Mouse (Mus musculus) cerebellum, adult 2 months (tissue): ENCODE measurements around the gene Acot11. TPM values are rescaled to one million over a fixed set of nuclear protein-coding genes. Genes with fewer than 3 reads are reported as not detected.
"Not testable (repeated sequence)": the region's sequence is repeated elsewhere in the genome, so short reads cannot be mapped to it uniquely, and the experiment has no call there.

Experiments used
- DNase-seq, 2 experiments: peaks; one replicate each; pipeline ENCODE4 v3.0.0; 2021
- H3K27ac ChIP-seq: fragments of 200-500 bp; 2 replicates; pipeline ENCODE4 v1.5.1; 2012; ENCODE audit warnings: low read length, control low read depth, inconsistent platforms; ENCODE audit not compliant: insufficient read depth
- H3K27me3 ChIP-seq: fragments of 200-500 bp; 2 replicates; pipeline ENCODE4 v1.6.1; 2012; ENCODE audit warnings: inconsistent platforms, mild to moderate bottlenecking, low read length, moderate library complexity; ENCODE audit not compliant: control insufficient read depth, insufficient read depth
- H3K4me1 ChIP-seq: fragments of 200-500 bp; 2 replicates; pipeline ENCODE4 v1.6.1; 2011; ENCODE audit warnings: low read length; ENCODE audit not compliant: control insufficient read depth, insufficient read depth
- H3K4me3 ChIP-seq: fragments of 200-500 bp; replicated peaks from 2 replicates; pipeline ENCODE3; 2011; ENCODE audit warnings: mild to moderate bottlenecking, low read depth, low read length, control low read depth; ENCODE audit not compliant: insufficient read depth
- CTCF ChIP-seq: fragments of 200-500 bp; IDR thresholded peaks from 2 replicates; pipeline ENCODE4 v1.5.1; 2011; ENCODE audit warnings: low read depth, mild to moderate bottlenecking, control low read depth, low read length, moderate library complexity, borderline replicate concordance; ENCODE audit not compliant: insufficient read depth
- POLR2A ChIP-seq: fragments of 200-500 bp; IDR thresholded peaks from 2 replicates; pipeline ENCODE4 v1.6.1; 2011; ENCODE audit warnings: low read length, control low read depth, borderline replicate concordance; ENCODE audit not compliant: insufficient read depth
- WGBS: fragments of 180-500 bp; shearing (Covaris S2); methylation state at CpG from one replicate; pipeline ENCODE4 v1.1.7; 2018; 5-methylcytosine and 5-hydroxymethylcytosine counted together
- polyA plus RNA-seq: library from polyadenylated mRNA; depleted of rRNA; stranded (reverse); fragments of >200 nt; gene quantifications from 2 replicates; pipeline ENCODE4 v1.2.3, GENCODE M21; 2012

Gene Acot11
- polyA plus RNA-seq, 1 experiment = 32.7 TPM

GRCm38 (mm10) chr4:106747001-106747580, 57.7 kb downstream of the Acot11 start:
- DNase-seq = no peak
- Histone ChIP-seq H3K4me3 (no peak overlapping the region), H3K27me3 (no peaks in the 10 kb centered on the region), H3K4me1 (peaks cover 3% of the 10 kb centered on the region; the same call in 1 of the 2 replicates), H3K27ac (no peak overlapping the region)
- 61% methylated on average over 1 of the region's 1 CpGs for WGBS
- TF ChIP-seq POLR2A (no peak), CTCF (no peak)

DNA sequence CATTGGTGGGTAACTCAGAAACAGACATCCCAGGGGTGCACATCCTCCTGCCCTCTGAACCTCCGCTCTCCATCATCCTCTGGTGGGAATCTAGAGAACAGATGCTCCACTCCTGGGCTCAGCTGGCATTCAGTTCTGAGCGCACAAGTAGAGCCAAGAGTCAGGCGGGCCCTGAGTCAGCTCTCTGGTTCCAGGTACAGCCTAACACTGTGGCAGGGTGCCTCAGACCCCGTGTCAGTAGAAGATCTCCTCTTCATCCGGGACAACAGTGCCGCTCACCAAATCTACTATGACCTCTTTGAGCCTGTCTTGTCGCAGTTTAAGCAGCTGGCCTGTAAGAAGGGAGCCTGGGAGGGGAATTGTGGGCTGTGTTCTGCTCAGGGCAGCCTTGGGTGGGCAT, 58.9 kb downstream of the Acot11 start:
- H3K27ac ChIP-seq = no peak overlapping the region
- WGBS = 54% methylated on average over 7 of the region's 7 CpGs
- H3K27me3 ChIP-seq = no peaks in the 10 kb centered on the region
- H3K4me1 ChIP-seq = peaks cover 3% of the 10 kb centered on the region; the same call in 1 of the 2 replicates
- no peak overlapping the region for H3K4me3 ChIP-seq
- no peak for DNase-seq
- no peak for TF ChIP-seq CTCF
- TF ChIP-seq POLR2A = no peak

DNA sequence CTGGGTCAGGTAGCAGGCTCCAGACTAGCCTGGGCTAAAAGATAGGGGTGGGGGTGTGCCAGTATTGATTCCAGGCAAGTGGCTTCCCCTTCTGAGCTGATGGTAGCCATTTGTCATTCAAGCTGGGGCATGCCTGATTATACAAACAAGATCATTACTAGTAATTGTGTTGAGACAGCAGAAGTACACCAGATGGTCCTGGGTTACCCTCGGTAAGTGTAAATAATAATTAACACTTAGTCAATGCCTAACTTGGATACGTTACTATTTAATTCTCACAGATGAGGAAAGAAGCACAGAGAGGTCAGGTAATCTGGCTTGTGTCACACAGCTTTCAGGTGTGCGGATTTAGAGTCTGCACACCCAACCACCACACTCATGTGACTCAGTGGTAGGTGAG, 66.9 kb downstream of the Acot11 start:
- H3K27ac ChIP-seq = no peak overlapping the region
- H3K4me3 ChIP-seq = no peak overlapping the region
- DNase-seq = no peak
- TF ChIP-seq CTCF = no peak
- TF ChIP-seq POLR2A = no peak
- H3K4me1 ChIP-seq = no peaks in the 10 kb centered on the region
- no peaks in the 10 kb centered on the region for H3K27me3 ChIP-seq
- 67% methylated on average over 3 of the region's 3 CpGs for WGBS

DNA sequence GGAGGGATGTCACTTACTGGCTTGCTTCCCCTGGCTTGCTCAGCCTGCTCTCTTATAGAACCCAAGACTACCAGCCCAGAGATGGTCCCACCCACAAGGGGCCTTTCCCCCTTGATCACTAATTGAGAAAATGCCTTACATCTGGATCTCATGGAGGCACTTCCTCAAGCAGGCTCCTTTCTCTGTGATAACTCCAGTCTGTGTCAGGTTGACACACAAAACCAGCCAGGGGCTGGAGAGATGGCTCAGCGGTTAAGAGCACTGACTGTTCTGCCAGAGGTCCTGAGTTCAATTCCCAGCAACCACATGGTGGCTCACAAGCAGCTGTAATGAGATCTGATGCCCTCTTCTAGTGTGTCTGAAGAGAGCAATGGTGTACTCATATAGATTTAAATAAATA, 67.9 kb downstream of the Acot11 start:
- not testable (repeated sequence) for H3K4me3 ChIP-seq, DNase-seq, H3K27me3 ChIP-seq, H3K27ac ChIP-seq, H3K4me1 ChIP-seq
- WGBS = 100% methylated on average over 1 of the region's 1 CpGs

GRCm38 (mm10) chr4:106733636-106734035, 71.2 kb downstream of the Acot11 start, which contains the start of gene Fam151a:
Fam151a (plus strand) TSS chr4:106733889.
- no peak within 1 kb of the TSS for H3K27ac ChIP-seq
- no peaks in the 10 kb centered on the region for H3K4me1 ChIP-seq
- no peak for TF ChIP-seq CTCF
- no peak for TF ChIP-seq POLR2A
- no peak for DNase-seq
- no peaks in the 10 kb centered on the region for H3K27me3 ChIP-seq
- no peak within 1 kb of the TSS for H3K4me3 ChIP-seq
- 73% methylated on average over 4 of the region's 4 CpGs for WGBS

- WGBS = 72% methylated on average over 7 of the region's 7 CpGs
- H3K27me3 ChIP-seq = no peaks in the 10 kb centered on the region
- TF ChIP-seq CTCF (no peak), POLR2A (no peak)
- DNase-seq = no peak
- H3K4me1 ChIP-seq = no peaks in the 10 kb centered on the region
- no peak within 1 kb of the TSS for H3K27ac ChIP-seq
- no peak within 1 kb of the TSS for H3K4me3 ChIP-seq
These were observed 74.0 kb downstream of the Acot11 start, which contains the start of gene Mroh7 for GRCm38 (mm10) chr4:106730814-106731213. Mroh7 (minus strand) TSS chr4:106730925.

- DNase-seq = peak; percentile 61
- no peaks in the 10 kb centered on the region for H3K27me3 ChIP-seq
- H3K4me3 ChIP-seq = no peak overlapping the region
- no peak overlapping the region for H3K27ac ChIP-seq
- peaks cover 5% of the 10 kb centered on the region; the same call in 1 of the 2 replicates for H3K4me1 ChIP-seq
- 12% methylated on average over 4 of the region's 4 CpGs for WGBS
- TF ChIP-seq POLR2A (no peak), CTCF (no peak)
These were observed 84.2 kb downstream of the Acot11 start for GRCm38 (mm10) chr4:106720631-106721030.

GRCm38 (mm10) chr4:106713622-106714021, 91.2 kb downstream of the Acot11 start:
- no peak for DNase-seq
- no peaks in the 10 kb centered on the region for H3K27me3 ChIP-seq
- 94% methylated on average over 6 of the region's 6 CpGs for WGBS
- TF ChIP-seq POLR2A = no peak
- H3K27ac ChIP-seq = no peak overlapping the region
- H3K4me3 ChIP-seq = no peak overlapping the region
- H3K4me1 ChIP-seq = peaks cover 3% of the 10 kb centered on the region
